Mouse (Mus musculus): ENCODE measurements at regions not wholly inside any gene's neighbourhood (a gene's known extent, or its start where the extent isn't known, plus 50 kb on each side); places are given as distances from the start of the nearest gene placed in this dataset.

DNA sequence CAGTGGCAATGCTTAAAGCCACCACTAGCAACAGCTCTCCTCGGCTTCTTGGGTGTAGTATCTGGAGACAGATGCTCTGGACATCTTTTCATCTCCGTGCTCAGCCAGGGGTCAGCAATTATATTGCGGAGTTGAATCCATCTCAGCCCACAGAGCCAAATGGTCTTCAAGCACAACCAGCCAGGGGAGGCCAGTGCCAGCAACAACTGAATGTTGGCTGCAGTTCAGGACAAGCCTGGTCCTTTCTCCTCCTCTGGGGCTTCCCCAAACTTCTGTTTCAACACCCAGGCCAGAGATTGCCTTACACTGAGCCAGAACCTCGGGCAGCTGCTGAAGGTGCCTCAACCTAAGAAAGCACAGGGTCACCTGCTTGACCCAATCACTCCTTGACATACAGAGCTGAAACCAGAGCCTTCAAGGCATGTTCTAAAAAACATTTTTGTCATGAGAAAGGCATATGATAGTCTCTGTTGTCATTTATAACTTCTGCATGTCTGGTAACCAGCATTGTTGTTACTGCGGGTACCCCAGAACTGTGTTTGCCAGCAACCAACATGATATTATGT, 169.9 kb upstream of the Lef1 start:
- WGBS (ENCODE audit: insufficient replicate concordance), result 64% methylated on average over 5 of the region's 5 CpGs
- no peak for TF ChIP-seq EP300 (IDR thresholded peaks at IDR 0.05; ENCODE audit: low read depth)
- no peak for TF ChIP-seq CTCF (IDR thresholded peaks at IDR 0.05; ENCODE audit: low read depth)
- H3K27ac ChIP-seq, result no peak overlapping the region
- ATAC-seq (ENCODE audit: insufficient read depth) (no peak), DNase-seq (ENCODE audit: low read depth in 3 of 3, low spot score in 3 of 3) (no peak)
- H3K4me3 ChIP-seq (ENCODE audit: insufficient read depth in 1 of 2, low read depth in 2 of 2, low read length in 2 of 2), result no peak overlapping the region
- H3K36me3 ChIP-seq (replicated peaks; ENCODE audit: control insufficient read depth, insufficient read depth, low read depth), result no peaks in the 10 kb centered on the region
- H3K9ac ChIP-seq (replicated peaks), result no peak overlapping the region
- no peaks in the 10 kb centered on the region for H3K27me3 ChIP-seq (ENCODE audit: control insufficient read depth, insufficient read depth, low read length)
- H3K9me3 ChIP-seq (ENCODE audit: control insufficient read depth, low read length), result no peaks in the 10 kb centered on the region
- no peaks in the 10 kb centered on the region for H3K4me1 ChIP-seq (replicated peaks; ENCODE audit: control insufficient read depth in 2 of 2, insufficient read depth in 2 of 2, low read length in 1 of 2)
- no peak overlapping the region for H3K4me2 ChIP-seq (ENCODE audit: low read depth)

DNA sequence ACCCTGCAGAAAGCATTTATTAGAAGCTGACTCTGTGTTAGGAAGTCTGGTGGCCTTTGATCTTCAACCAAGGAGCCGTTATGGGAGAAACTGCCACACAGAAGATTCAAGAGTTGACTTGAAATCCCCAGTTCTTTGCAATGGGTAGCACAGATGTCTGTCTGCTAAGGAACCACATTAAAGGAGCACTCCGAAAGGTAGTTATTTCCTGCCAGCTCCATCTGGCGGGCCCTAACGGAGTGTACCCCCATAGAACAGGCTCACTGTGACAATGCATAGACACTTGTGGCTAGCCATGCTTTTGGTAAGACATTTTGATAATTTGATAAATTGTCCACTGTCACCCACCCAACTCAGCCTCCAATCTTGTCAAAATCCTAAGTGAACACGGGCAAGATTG, 173.3 kb upstream of the Lef1 start:
- no peak overlapping the region for H3K27ac ChIP-seq
- no peaks in the 10 kb centered on the region for H3K9me3 ChIP-seq (ENCODE audit: control insufficient read depth, low read length)
- H3K36me3 ChIP-seq (replicated peaks; ENCODE audit: control insufficient read depth, insufficient read depth, low read depth), result no peaks in the 10 kb centered on the region
- ATAC-seq (ENCODE audit: insufficient read depth) (no peak), DNase-seq (ENCODE audit: low read depth in 3 of 3, low spot score in 3 of 3) (no peak)
- no peak overlapping the region for H3K4me2 ChIP-seq (ENCODE audit: low read depth)
- TF ChIP-seq CTCF (IDR thresholded peaks at IDR 0.05; ENCODE audit: low read depth) (no peak), EP300 (IDR thresholded peaks at IDR 0.05; ENCODE audit: low read depth) (no peak)
- no peak overlapping the region for H3K4me3 ChIP-seq (ENCODE audit: insufficient read depth in 1 of 2, low read depth in 2 of 2, low read length in 2 of 2)
- H3K27me3 ChIP-seq (ENCODE audit: control insufficient read depth, insufficient read depth, low read length), result no peaks in the 10 kb centered on the region
- H3K9ac ChIP-seq (replicated peaks), result no peak overlapping the region
- no peaks in the 10 kb centered on the region for H3K4me1 ChIP-seq (replicated peaks; ENCODE audit: control insufficient read depth in 2 of 2, insufficient read depth in 2 of 2, low read length in 1 of 2)
- WGBS (ENCODE audit: insufficient replicate concordance), result 59% methylated on average over 5 of the region's 5 CpGs

DNA sequence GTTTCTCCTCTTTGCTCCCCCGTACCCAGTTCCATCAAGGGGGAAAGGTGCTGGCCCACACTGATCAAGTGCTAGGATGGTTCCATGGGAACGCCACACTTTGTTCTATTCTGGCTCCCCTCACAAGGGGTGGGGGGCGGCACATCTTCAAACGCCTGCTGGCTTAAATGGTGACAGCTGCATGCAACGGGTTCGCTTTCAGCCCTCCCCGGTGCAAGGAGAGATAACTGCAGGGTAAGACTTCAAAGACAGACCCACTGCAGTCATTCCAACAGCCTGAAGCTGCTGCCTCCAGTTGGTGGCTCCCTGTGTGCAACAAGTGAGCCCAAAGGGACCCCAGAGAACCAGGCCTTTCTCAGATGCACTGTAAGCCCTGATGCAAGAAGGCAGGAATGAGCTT, 173.9 kb upstream of the Lef1 start:
- Histone ChIP-seq H3K9ac (replicated peaks) (no peak overlapping the region), H3K36me3 (replicated peaks; ENCODE audit: control insufficient read depth, insufficient read depth, low read depth) (no peaks in the 10 kb centered on the region), H3K27ac (no peak overlapping the region), H3K9me3 (ENCODE audit: control insufficient read depth, low read length) (no peaks in the 10 kb centered on the region), H3K4me3 (ENCODE audit: insufficient read depth in 1 of 2, low read depth in 2 of 2, low read length in 2 of 2) (no peak overlapping the region), H3K27me3 (ENCODE audit: control insufficient read depth, insufficient read depth, low read length) (no peaks in the 10 kb centered on the region), H3K4me2 (ENCODE audit: low read depth) (no peak overlapping the region), H3K4me1 (replicated peaks; ENCODE audit: control insufficient read depth in 2 of 2, insufficient read depth in 2 of 2, low read length in 1 of 2) (no peaks in the 10 kb centered on the region)
- ATAC-seq (ENCODE audit: insufficient read depth), result no peak
- no peak for DNase-seq (ENCODE audit: low read depth in 3 of 3, low spot score in 3 of 3)
- TF ChIP-seq EP300 (IDR thresholded peaks at IDR 0.05; ENCODE audit: low read depth) (no peak), CTCF (IDR thresholded peaks at IDR 0.05; ENCODE audit: low read depth) (no peak)
- WGBS (ENCODE audit: insufficient replicate concordance), result 34% methylated on average over 7 of the region's 7 CpGs

DNA sequence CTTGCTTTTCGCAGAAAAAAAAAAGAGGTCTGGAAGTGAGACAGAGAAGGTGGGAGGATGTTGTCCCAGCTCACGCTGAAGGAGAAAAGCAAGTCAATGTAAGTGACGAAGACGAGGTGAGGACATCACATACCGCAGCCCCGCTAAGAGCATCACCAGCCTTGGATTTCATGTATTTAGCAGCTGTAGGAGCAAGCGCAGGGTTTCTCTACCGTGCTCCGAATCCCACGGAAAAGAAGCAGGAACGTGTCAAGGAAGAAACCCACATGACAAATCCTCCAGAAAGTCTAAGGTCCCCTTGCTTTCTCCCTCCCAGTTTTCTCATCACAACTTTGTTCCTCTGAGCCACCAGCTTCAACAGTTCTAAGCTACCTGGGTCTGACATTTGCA, 174.3 kb upstream of the Lef1 start:
- H3K9ac ChIP-seq (replicated peaks), result no peak overlapping the region
- H3K36me3 ChIP-seq (replicated peaks; ENCODE audit: control insufficient read depth, insufficient read depth, low read depth), result no peaks in the 10 kb centered on the region
- DNase-seq (ENCODE audit: low read depth in 3 of 3, low spot score in 3 of 3), result no peak
- no peaks in the 10 kb centered on the region for H3K27me3 ChIP-seq (ENCODE audit: control insufficient read depth, insufficient read depth, low read length)
- no peaks in the 10 kb centered on the region for H3K9me3 ChIP-seq (ENCODE audit: control insufficient read depth, low read length)
- no peak overlapping the region for H3K4me2 ChIP-seq (ENCODE audit: low read depth)
- no peak overlapping the region for H3K27ac ChIP-seq
- TF ChIP-seq CTCF (IDR thresholded peaks at IDR 0.05; ENCODE audit: low read depth), result no peak
- TF ChIP-seq EP300 (IDR thresholded peaks at IDR 0.05; ENCODE audit: low read depth), result no peak
- no peak for ATAC-seq (ENCODE audit: insufficient read depth)
- no peak overlapping the region for H3K4me3 ChIP-seq (ENCODE audit: insufficient read depth in 1 of 2, low read depth in 2 of 2, low read length in 2 of 2)
- WGBS (ENCODE audit: insufficient replicate concordance), result 63% methylated on average over 11 of the region's 11 CpGs
- no peaks in the 10 kb centered on the region for H3K4me1 ChIP-seq (replicated peaks; ENCODE audit: control insufficient read depth in 2 of 2, insufficient read depth in 2 of 2, low read length in 1 of 2)

DNA sequence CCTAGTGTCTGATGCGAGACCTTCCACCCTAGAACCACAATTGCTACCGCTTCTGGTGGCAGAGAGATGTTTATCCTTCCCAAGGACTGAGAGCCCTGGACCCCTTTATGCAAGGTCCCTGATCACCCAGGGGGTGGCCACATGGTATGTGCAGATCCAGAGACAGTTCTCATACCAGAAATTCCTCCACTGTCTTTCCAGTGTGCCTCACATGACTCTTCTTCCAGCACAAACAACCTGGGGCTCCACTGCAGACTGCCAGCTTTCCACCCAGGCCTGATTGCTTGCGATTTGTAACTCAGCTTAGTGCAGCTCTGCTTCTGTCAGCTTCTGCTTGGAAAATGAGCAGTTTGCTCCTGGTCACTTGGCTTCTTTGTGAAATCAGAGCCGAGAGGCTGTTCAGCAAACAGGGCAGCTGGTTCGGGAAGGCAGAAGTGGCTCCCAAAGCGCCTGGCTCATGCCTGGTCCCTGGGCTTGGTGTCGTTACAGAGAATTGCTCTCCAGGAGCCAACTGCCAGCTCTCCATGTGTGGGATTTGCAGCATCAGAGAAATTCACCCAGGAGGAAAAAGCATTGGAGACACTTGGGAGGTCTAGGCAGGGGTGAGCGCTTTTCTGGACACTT, 174.9 kb upstream of the Lef1 start:
- Histone ChIP-seq H3K4me3 (ENCODE audit: insufficient read depth in 1 of 2, low read depth in 2 of 2, low read length in 2 of 2) (no peak overlapping the region), H3K4me2 (ENCODE audit: low read depth) (no peak overlapping the region), H3K9me3 (ENCODE audit: control insufficient read depth, low read length) (no peaks in the 10 kb centered on the region), H3K27me3 (ENCODE audit: control insufficient read depth, insufficient read depth, low read length) (no peaks in the 10 kb centered on the region), H3K27ac (no peak overlapping the region), H3K4me1 (replicated peaks; ENCODE audit: control insufficient read depth in 2 of 2, insufficient read depth in 2 of 2, low read length in 1 of 2) (no peaks in the 10 kb centered on the region), H3K36me3 (replicated peaks; ENCODE audit: control insufficient read depth, insufficient read depth, low read depth) (no peaks in the 10 kb centered on the region), H3K9ac (replicated peaks) (no peak overlapping the region)
- ATAC-seq (ENCODE audit: insufficient read depth), result no peak
- TF ChIP-seq EP300 (IDR thresholded peaks at IDR 0.05; ENCODE audit: low read depth) (no peak), CTCF (IDR thresholded peaks at IDR 0.05; ENCODE audit: low read depth) (no peak)
- DNase-seq (ENCODE audit: low read depth in 3 of 3, low spot score in 3 of 3), result no peak
- 59% methylated on average over 8 of the region's 8 CpGs for WGBS (ENCODE audit: insufficient replicate concordance)

Data from liver, embryonic 14.5 days (tissue).